Mouse (Mus musculus) CH12.LX (cell line): Measurements from ENCODE around the gene Pgc. TPM values are rescaled to one million over a fixed set of nuclear protein-coding genes. Genes with fewer than 3 reads are reported as not detected.

Experiments
- DNase-seq: peaks from one replicate; pipeline ENCODE4 v3.0.0-alpha.2; 2013; ENCODE audit errors: extremely low read depth
- H3K27ac ChIP-seq: 2 replicates; pipeline ENCODE4 v1.5.1; 2012; ENCODE audit warnings: low read depth, mild to moderate bottlenecking, control low read depth, moderate library complexity; ENCODE audit not compliant: insufficient read depth
- H3K27me3 ChIP-seq: replicated peaks from 2 replicates; pipeline ENCODE3; 2012; ENCODE audit warnings: inconsistent platforms
- H3K36me3 ChIP-seq, 2 experiments: replicated peaks in 1 of 2; 2 replicates each; pipeline versions ENCODE3 to v1.6.1; 2012; ENCODE audit warnings: inconsistent platforms in 1 of 2, low read length in 1 of 2, mild to moderate bottlenecking in 1 of 2, mixed read lengths in 1 of 2, moderate library complexity in 1 of 2; ENCODE audit not compliant: control insufficient read depth in 1 of 2, insufficient read depth in 1 of 2
- H3K4me1 ChIP-seq, 2 experiments: 2 replicates each; pipeline ENCODE4 v1.6.1; 2012; ENCODE audit warnings: inconsistent platforms in 1 of 2, moderate library complexity in 1 of 2; ENCODE audit not compliant: insufficient read depth in 2 of 2, control insufficient read depth in 1 of 2
- H3K4me2 ChIP-seq: 2 replicates; pipeline ENCODE4 v1.6.1; 2012; ENCODE audit warnings: low read depth, mild to moderate bottlenecking, control low read depth; ENCODE audit not compliant: poor library complexity, insufficient read depth, severe bottlenecking
- H3K4me3 ChIP-seq, 3 experiments: fragments of 150-350 bp in 1 of 3; sonication (generic) in 1 of 3; replicated peaks in 1 of 3; 2 replicates each; pipeline versions ENCODE3 to v1.5.1; 2011 to 2012; ENCODE audit warnings: low read depth in 2 of 3, low read length in 2 of 3, mild to moderate bottlenecking in 2 of 3, moderate library complexity in 2 of 3, control low read depth in 1 of 3, improper control_type of control experiment in 1 of 3, inconsistent platforms in 1 of 3, mixed read lengths in 1 of 3; ENCODE audit not compliant: poor library complexity in 1 of 3
- H3K79me2 ChIP-seq: replicated peaks from 2 replicates; pipeline ENCODE4 v1.6.1; 2012; ENCODE audit warnings: mild to moderate bottlenecking, moderate library complexity; ENCODE audit not compliant: control insufficient read depth, poor library complexity, insufficient read depth, severe bottlenecking; ENCODE audit errors: extremely low read depth
- H3K9ac ChIP-seq: 2 replicates; pipeline ENCODE4 v1.6.1; 2012; ENCODE audit warnings: low read depth, mild to moderate bottlenecking, control low read depth, moderate library complexity; ENCODE audit not compliant: insufficient read depth
- H3K9me3 ChIP-seq: replicated peaks from 2 replicates; pipeline ENCODE3; 2012; ENCODE audit warnings: low read length, inconsistent platforms, mixed read lengths
- BHLHE40 ChIP-seq: IDR thresholded peaks from 2 replicates; pipeline ENCODE4 v1.6.1; 2011; ENCODE audit warnings: mild to moderate bottlenecking, low read depth, low read length, improper control_type of control experiment
- CHD1 ChIP-seq: IDR thresholded peaks from 2 replicates; pipeline ENCODE4 v1.6.1; 2012; ENCODE audit warnings: low read depth, low read length, improper control_type of control experiment, inconsistent platforms
- CHD2 ChIP-seq: IDR thresholded peaks from 2 replicates; pipeline ENCODE4 v1.6.1; 2011; ENCODE audit warnings: low read length, improper control_type of control experiment
- CTCF ChIP-seq, 2 experiments: IDR thresholded peaks in 1 of 2; conservative IDR thresholded peaks in 1 of 2; 2 replicates each; pipeline ENCODE4 v1.5.1; 2011 to 2012; ENCODE audit warnings: low read depth in 2 of 2, low read length in 2 of 2, improper control_type of control experiment in 1 of 2, inconsistent platforms in 1 of 2, mild to moderate bottlenecking in 1 of 2, moderate library complexity in 1 of 2
- E2F4 ChIP-seq: IDR thresholded peaks from 2 replicates; pipeline ENCODE4 v1.6.1; 2011; ENCODE audit warnings: low read depth, low read length, improper control_type of control experiment; ENCODE audit not compliant: insufficient replicate concordance
- ELF1 ChIP-seq: IDR thresholded peaks from 2 replicates; pipeline ENCODE4 v1.6.1; 2014; ENCODE audit warnings: low read depth, mild to moderate bottlenecking, inconsistent platforms, low read length, improper control_type of control experiment
- GABPA ChIP-seq: IDR thresholded peaks from 2 replicates; pipeline ENCODE4 v1.6.1; 2012; ENCODE audit warnings: low read depth, low read length, improper control_type of control experiment, inconsistent platforms; ENCODE audit not compliant: insufficient replicate concordance
- HCFC1 ChIP-seq: IDR thresholded peaks from 2 replicates; pipeline ENCODE4 v1.6.1; 2012; ENCODE audit warnings: low read depth, mild to moderate bottlenecking, inconsistent platforms, low read length, improper control_type of control experiment
- IRF4 ChIP-seq: IDR thresholded peaks from 2 replicates; pipeline ENCODE4 v1.6.1; 2014; ENCODE audit warnings: low read depth, mild to moderate bottlenecking, inconsistent platforms, low read length, improper control_type of control experiment
- JUN ChIP-seq: IDR thresholded peaks from 2 replicates; pipeline ENCODE4 v1.6.1; 2011; ENCODE audit warnings: low read depth, mild to moderate bottlenecking, low read length, improper control_type of control experiment, moderate library complexity; ENCODE audit not compliant: insufficient read depth
- JUND ChIP-seq: conservative IDR thresholded peaks from 2 replicates; pipeline ENCODE4 v1.6.1; 2011; ENCODE audit warnings: low read depth, low read length, improper control_type of control experiment
- MAFK ChIP-seq: IDR thresholded peaks from 2 replicates; pipeline ENCODE4 v1.6.1; 2011; ENCODE audit warnings: low read length, improper control_type of control experiment; ENCODE audit not compliant: insufficient replicate concordance
- MAX ChIP-seq: IDR thresholded peaks from 2 replicates; pipeline ENCODE4 v1.6.1; 2011; ENCODE audit warnings: low read length, improper control_type of control experiment
- MAZ ChIP-seq: IDR thresholded peaks from 2 replicates; pipeline ENCODE4 v1.6.1; 2012; ENCODE audit warnings: low read depth, mild to moderate bottlenecking, inconsistent platforms, low read length, improper control_type of control experiment, moderate library complexity
- MEF2A ChIP-seq: IDR thresholded peaks from 2 replicates; pipeline ENCODE4 v1.6.1; 2014; ENCODE audit warnings: low read depth, mild to moderate bottlenecking, inconsistent platforms, low read length, improper control_type of control experiment, borderline replicate concordance
- MXI1 ChIP-seq: IDR thresholded peaks from 2 replicates; pipeline ENCODE4 v1.6.1; 2011; ENCODE audit warnings: mild to moderate bottlenecking, low read depth, low read length, improper control_type of control experiment
- MYC ChIP-seq: IDR thresholded peaks from 2 replicates; pipeline ENCODE4 v1.6.1; 2011; ENCODE audit warnings: low read depth, mild to moderate bottlenecking, improper control_type of control experiment, low read length
- NELFE ChIP-seq: IDR thresholded peaks from 2 replicates; pipeline ENCODE4 v1.6.1; 2011; ENCODE audit warnings: low read depth, low read length, improper control_type of control experiment
- NRF1 ChIP-seq: IDR thresholded peaks from 2 replicates; pipeline ENCODE4 v1.6.1; 2014; ENCODE audit warnings: low read depth, mild to moderate bottlenecking, inconsistent platforms, low read length, improper control_type of control experiment, moderate library complexity
- PAX5 ChIP-seq: IDR thresholded peaks from 2 replicates; pipeline ENCODE4 v1.6.1; 2012; ENCODE audit warnings: low read length, inconsistent platforms, mixed read lengths
- POLR2A ChIP-seq: IDR thresholded peaks from 2 replicates; pipeline ENCODE4 v1.6.1; 2011; ENCODE audit warnings: low read depth, mild to moderate bottlenecking, improper control_type of control experiment, low read length
- POLR2AphosphoS2 ChIP-seq: IDR thresholded peaks from 2 replicates; pipeline ENCODE4 v1.6.1; 2011; ENCODE audit warnings: low read depth, low read length, improper control_type of control experiment
- RAD21 ChIP-seq: IDR thresholded peaks from 2 replicates; pipeline ENCODE4 v1.6.1; 2011; ENCODE audit warnings: low read depth, mild to moderate bottlenecking, low read length, improper control_type of control experiment, moderate library complexity
- RCOR1 ChIP-seq: conservative IDR thresholded peaks from 2 replicates; pipeline ENCODE4 v1.6.1; 2012; ENCODE audit warnings: low read depth, mild to moderate bottlenecking, inconsistent platforms, low read length, improper control_type of control experiment
- SIN3A ChIP-seq: IDR thresholded peaks from 2 replicates; pipeline ENCODE4 v1.6.1; 2012; ENCODE audit warnings: low read length, improper control_type of control experiment, inconsistent platforms
- SMC3 ChIP-seq: IDR thresholded peaks from 2 replicates; pipeline ENCODE4 v1.6.1; 2011; ENCODE audit warnings: low read depth, low read length, improper control_type of control experiment
- TBP ChIP-seq: conservative IDR thresholded peaks from 2 replicates; pipeline ENCODE4 v1.6.1; 2011; ENCODE audit warnings: low read depth, low read length, improper control_type of control experiment
- TCF12 ChIP-seq: IDR thresholded peaks from 2 replicates; pipeline ENCODE4 v1.6.1; 2014; ENCODE audit warnings: low read depth, mild to moderate bottlenecking, inconsistent platforms, low read length, improper control_type of control experiment
- UBTF ChIP-seq: IDR thresholded peaks from 2 replicates; pipeline ENCODE4 v1.6.1; 2012; ENCODE audit warnings: low read depth, mild to moderate bottlenecking, inconsistent platforms, low read length, improper control_type of control experiment, moderate library complexity
- USF1 ChIP-seq: IDR thresholded peaks from 2 replicates; pipeline ENCODE4 v1.6.1; 2014; ENCODE audit warnings: low read depth, mild to moderate bottlenecking, inconsistent platforms, low read length, improper control_type of control experiment
- ZC3H11A ChIP-seq: IDR thresholded peaks from 2 replicates; pipeline ENCODE4 v1.6.1; 2012; ENCODE audit warnings: low read depth, mild to moderate bottlenecking, inconsistent platforms, low read length, improper control_type of control experiment
- ZMIZ1 ChIP-seq: IDR thresholded peaks from 2 replicates; pipeline ENCODE4 v1.6.1; 2012; ENCODE audit warnings: low read depth, mild to moderate bottlenecking, inconsistent platforms, low read length, improper control_type of control experiment
- ZNF384 ChIP-seq: IDR thresholded peaks from 2 replicates; pipeline ENCODE4 v1.6.1; 2012; ENCODE audit warnings: low read depth, low read length, improper control_type of control experiment, inconsistent platforms
- dilution Hi-C: fragments of 300-500 bp; cut with MboI; formaldehyde crosslinking; loops from 2 replicates; pipeline ENCODE4 v1.14.3; 2020; ENCODE audit warnings: low sequenced_read_pairs; ENCODE audit not compliant: extremely low pct_unique_long_range_greater_than_20kb, extremely low pct_ligation_motif_present
- in situ Hi-C: fragments of 300-500 bp; cut with MboI; formaldehyde crosslinking; loops from 3 replicates; pipeline ENCODE4 v1.14.3; 2019; ENCODE audit warnings: low sequenced_read_pairs, low pct_ligation_motif_present, low pct_unique_long_range_greater_than_20kb, mixed read lengths
- polyA plus RNA-seq: library from polyadenylated mRNA; unstranded; fragments of >175 nt; gene quantifications from 2 replicates; pipeline ENCODE4 v1.2.1, GENCODE M21; 2012; ENCODE audit warnings: low read depth; ENCODE audit not compliant: insufficient read length
- total RNA-seq, 2 experiments: library from RNA; depleted of rRNA; stranded (reverse); fragments of 300-350 nt in 1 of 2; fragments of >200 nt in 1 of 2; gene quantifications; 2 replicates each; pipeline ENCODE4 v1.2.3; 2012 to 2014

The Pgc gene
- total and polyA plus RNA-seq, 3 experiments: not detected

- Histone ChIP-seq H3K4me3 (peak within 1 kb of the TSS; percentile 34 to 74 (median 61)), H3K9ac (peak within 1 kb of the TSS; percentile 98), H3K9me3 (no peaks in the 10 kb centered on the region), H3K4me1 (peaks cover 2 to 12% of the 10 kb centered on the region in 2 experiments; a peak in 3 of 4 replicates), H3K79me2 (no peaks in the 10 kb centered on the region), H3K27ac (no peak within 1 kb of the TSS), H3K36me3 (no peaks in the 10 kb centered on the region), H3K27me3 (peaks cover 80% of the 10 kb centered on the region), H3K4me2 (peak within 1 kb of the TSS; percentile 83)
- dilution Hi-C loops: no loop called here
- DNase-seq: no peak
- in situ Hi-C loops: no loop called here
- TF ChIP-seq NRF1 (no peak), USF1 (no peak), RAD21 (no peak), RCOR1 (no peak), UBTF (no peak), BHLHE40 (no peak)
Measured at GRCm38 (mm10) chr17:47694442-47694502, 32.4 kb upstream of the Pgc start, which contains the start of gene Gm21981. Gene Gm21981, minus strand, starts transcription at chr17:47694455.

- DNase-seq: peak; percentile 91
- dilution Hi-C loops: no loop called here
- Histone ChIP-seq H3K4me2 (peak within 1 kb of the TSS; percentile 83), H3K4me1 (peaks cover 2 to 12% of the 10 kb centered on the region in 2 experiments; a peak in 3 of 4 replicates), H3K27ac (no peak within 1 kb of the TSS), H3K79me2 (no peaks in the 10 kb centered on the region), H3K9ac (peak within 1 kb of the TSS; percentile 98), H3K36me3 (peaks cover 0 to 4% of the 10 kb centered on the region in 2 experiments), H3K9me3 (no peaks in the 10 kb centered on the region), H3K4me3 (peak within 1 kb of the TSS; percentile 34 to 74 (median 61)), H3K27me3 (peaks cover 77% of the 10 kb centered on the region)
- in situ Hi-C loops: no loop called here
- TF ChIP-seq E2F4: no peak
- TF ChIP-seq ZMIZ1: no peak
- TF ChIP-seq CHD2: no peak
- TF ChIP-seq JUND: no peak
- TF ChIP-seq RCOR1: no peak
- TF ChIP-seq MAZ: no peak
- peak; percentile 66 for TF ChIP-seq RAD21
- TF ChIP-seq MEF2A: no peak
- TF ChIP-seq MAFK: no peak
- no peak for TF ChIP-seq ZNF384
- no peak for TF ChIP-seq UBTF
- TF ChIP-seq JUN: no peak
- TF ChIP-seq HCFC1: peak; percentile 69
- TF ChIP-seq TBP: no peak
- no peak for TF ChIP-seq POLR2AphosphoS2
- TF ChIP-seq PAX5: no peak
- TF ChIP-seq POLR2A: no peak
- peak; percentile 76 for TF ChIP-seq NRF1
- peak; percentile 51 for TF ChIP-seq TCF12
- TF ChIP-seq CHD1: no peak
- TF ChIP-seq NELFE: no peak
- TF ChIP-seq SMC3: peak; percentile 69
- no peak for TF ChIP-seq MXI1
- TF ChIP-seq SIN3A: 0 out of 2 replicates have a peak, but pooled peaks have one; percentile 56
- TF ChIP-seq ELF1: no peak
- TF ChIP-seq CTCF (conservative IDR thresholded peaks at IDR 0.05 in 1 of 2, IDR thresholded peaks at IDR 0.05 in 1 of 2; ENCODE audit: low read depth in 2 of 2, low read length in 2 of 2): peak in 1 of 2 experiments; percentile 89; a peak in 2 of 4 replicates
- TF ChIP-seq MYC: no peak
- no peak for TF ChIP-seq MAX
- no peak for TF ChIP-seq ZC3H11A
- TF ChIP-seq GABPA: no peak
- TF ChIP-seq IRF4: peak; percentile 28; the same call in 1 of the 2 replicates
Measured at GRCm38 (mm10) chr17:47694503-47695336, 31.9 kb upstream of the Pgc start, which contains the start of gene Prickle4. Gene Prickle4, minus strand, starts transcription at chr17:47694736.
